Mouse (Mus musculus): ENCODE results near the gene Gpr35.

Gene Gpr35

DNA sequence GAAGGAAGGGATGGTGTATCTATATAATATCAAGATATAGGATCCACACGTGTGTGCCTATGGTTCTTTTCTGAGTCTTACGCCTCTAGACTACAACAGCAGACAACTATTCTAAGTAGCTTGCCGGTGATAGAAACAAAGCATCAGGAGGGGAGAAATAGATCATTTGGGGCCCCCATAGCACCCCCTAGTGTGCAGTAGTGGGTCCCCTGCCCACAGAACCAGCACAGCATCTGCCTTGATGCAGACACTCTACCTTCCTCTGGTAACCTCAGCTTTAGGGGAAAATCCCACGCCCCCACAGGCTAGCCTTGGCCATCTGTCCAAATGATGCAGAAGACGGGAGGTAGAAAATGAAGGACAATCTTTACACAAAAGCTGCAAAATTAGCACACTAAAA lies 34.3 kb downstream of the Gpr35 start:
- no peak for DNase-seq

DNA sequence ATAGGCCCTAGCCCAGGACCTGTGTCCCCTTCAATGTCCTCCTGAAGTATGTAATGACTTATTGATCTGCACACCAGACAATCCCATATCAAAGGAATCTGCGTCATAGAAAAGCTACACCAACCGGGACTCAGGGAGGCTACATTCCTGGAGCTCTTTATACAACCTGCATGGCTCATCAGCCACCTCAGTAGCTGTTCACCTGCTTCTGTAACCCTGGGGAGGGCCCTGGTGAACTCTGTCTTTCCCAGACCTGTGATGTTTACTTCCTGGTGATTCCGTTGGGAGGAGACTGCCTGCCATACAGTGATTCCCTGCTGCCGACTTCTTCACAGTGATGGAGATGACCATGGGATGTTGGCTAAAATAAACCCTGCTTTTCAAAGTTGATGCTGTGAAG lies 38.2 kb downstream of the Gpr35 start:
- no peak for DNase-seq

DNA sequence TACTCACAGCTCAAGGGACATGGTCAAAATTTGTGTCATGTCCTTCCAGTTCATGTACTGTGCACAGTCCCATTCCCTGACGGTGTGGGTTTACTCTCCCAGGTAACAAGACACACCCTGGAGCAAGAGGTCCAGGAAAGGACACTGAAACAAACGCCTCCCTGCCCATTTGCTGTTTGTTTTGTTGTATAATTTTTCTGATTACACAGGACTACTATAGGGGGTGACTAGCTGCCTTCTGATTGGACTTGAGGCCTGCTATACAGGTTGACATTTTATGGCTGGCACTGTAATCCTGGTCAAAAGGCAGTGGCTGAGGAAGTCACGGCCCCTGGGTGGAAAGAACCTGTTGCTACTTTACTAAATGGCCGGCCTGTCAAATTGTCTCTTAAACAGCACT lies 39.2 kb downstream of the Gpr35 start:
- DNase-seq: no peak

DNA sequence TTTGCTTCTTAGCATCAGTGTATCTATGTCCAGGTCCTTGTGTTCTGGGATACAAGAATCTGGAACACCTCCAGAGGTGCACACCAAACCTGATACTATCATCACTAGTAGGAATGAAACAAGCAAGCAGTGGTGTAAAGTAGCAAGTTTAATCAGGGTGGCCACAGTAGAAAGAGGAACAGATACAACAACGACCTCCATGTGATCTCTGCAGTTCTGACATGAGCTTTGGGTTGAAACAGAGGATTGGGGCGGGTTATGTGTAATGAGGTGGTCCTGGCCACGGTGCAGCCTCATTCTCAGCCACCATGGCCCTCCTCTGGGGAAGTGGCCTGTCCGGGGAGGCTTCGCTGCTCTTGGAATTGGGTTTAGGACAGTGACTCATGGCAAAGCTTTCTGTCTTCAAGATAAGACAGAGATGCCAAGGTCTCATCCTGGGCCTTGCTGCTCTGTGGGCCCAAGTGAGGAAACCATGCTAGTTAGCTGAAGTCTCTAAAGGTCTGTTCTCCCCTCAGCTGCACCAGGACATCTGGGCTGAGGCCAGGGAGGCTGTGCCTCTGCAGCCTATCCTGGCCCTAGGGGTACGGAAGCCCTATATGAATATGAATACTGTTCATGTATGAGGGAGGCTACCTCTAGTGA lies 41.7 kb downstream of the Gpr35 start:
- DNase-seq: no peak

DNA sequence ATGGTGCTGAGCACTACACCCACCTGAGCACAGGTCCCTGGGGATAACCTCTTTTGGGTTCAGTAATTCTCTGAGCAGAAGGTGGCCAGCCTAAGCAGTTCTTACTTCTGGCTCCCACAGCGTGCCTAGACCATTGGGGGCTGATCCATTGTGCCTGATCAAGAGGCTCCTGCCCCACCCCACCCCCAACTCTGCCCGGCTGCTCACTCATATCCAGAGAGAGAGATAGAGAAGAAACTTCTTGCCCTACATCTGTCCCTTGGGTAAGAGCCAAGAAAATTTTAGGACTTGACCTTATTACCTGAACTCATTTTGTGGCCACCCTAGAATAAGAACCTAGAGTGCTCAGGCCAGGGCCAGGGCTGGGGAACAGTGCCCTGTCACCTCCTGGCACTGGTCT lies 42.2 kb downstream of the Gpr35 start:
- DNase-seq: no peak

DNA sequence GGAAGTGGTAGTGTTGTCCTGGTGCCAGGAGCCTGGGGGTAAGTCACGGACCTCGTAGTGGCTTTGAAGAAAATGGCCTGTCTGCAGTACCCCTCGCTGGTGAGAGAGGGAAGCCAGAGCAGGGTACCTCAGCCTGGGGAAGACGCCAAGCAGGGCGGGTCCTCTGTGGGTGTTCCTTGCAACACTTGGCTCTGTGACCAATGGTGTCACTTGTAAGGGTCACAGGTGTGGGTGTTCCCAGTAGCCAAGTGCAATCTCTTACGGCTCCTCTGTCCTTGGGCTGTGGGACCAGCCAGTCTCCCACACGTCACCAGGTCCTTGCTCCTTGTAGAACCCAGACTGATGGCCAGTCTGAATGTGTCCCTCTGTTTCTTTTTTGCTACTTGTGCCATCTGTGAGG lies 55.4 kb downstream of the Gpr35 start, which contains the start of gene Aqp12:
Gene Aqp12 (plus strand): TSS at position 274 of the 400 bp plus-strand sequence.
- DNase-seq: no peak

DNA sequence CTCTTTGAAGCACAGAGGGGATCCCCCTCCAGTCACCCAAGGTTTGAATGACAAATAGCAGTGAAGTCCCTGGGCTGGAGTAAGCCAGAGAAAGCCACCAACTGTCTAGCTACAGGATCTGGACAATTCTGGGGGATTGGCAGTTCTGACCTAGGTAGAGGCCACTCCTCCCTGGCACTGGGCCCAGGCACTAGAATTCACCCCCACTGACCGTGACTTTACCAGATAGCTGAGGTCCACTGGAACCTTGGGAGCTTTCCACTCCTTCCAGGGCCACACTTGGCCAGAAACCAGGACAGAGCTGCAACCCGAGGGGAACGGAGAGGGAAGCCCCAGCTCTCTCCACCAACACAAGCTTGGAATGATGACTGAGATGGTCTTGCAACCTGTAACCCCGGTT lies 58.5 kb downstream of the Gpr35 start:
- peak; percentile 43 for DNase-seq

DNA sequence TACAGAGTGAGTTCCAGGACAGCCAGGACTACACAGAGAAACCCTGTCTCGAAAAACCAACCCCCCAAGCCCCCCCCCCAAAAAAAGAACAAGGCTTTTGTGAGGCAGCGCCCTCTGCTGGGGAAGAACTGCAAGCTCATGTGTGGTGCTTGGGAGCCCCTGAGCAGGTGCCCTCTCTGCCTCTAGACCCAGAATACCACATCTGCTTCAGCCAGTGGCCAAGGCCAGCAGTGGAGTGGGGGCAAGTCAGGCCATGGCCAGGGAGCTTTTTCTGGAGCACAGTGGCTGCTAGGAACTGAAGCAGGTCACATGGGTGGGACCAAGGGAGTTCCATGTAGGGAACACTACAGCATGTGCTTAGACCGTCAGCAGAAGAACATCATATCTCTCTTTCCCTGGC lies 60.1 kb downstream of the Gpr35 start:
- DNase-seq: no peak

DNA sequence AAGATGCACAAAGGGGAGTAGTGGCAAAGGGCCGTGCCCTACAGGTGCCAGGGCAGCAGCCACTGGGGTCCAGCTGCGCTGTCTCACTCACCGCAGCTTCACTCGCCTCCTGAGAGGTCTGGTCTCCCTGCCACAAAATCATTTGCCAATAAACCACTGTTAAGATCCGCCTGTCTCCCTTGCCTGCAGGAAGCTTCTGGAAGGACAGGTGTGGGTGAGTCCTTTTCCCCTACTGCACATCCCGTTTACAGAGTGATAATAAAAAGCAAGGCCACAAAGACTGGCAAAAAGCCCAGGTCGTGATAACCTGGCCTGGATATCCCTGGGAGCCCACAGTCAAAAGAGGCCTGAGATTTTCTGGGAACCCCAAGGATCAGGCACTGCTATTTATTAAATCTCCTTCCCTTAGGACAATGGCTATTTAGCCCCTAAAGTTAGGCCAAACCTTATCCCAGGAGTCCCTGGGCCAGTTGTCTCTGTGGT lies 61.5 kb downstream of the Gpr35 start:
- no peak for DNase-seq

DNA sequence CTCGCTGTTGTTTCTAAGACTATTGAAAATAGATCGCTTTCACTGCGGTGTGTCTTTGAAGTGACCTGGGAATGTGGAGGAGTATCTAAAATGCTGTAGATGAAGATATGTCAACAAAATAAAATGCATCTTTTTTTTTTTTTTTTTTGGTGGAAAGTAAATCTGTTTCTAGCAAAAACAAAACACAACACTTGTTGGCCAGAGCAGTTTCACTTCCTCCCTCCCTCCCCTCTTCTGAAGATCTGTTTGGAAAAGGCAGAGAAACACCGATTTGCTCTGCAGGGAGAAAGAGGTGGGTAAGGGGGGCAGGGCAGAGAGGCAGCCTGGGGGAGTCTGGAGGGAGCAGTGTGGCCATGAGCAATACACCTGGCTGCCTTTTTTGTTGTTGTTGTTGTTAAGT lies 62.7 kb downstream of the Gpr35 start:
- no peak for DNase-seq

DNA sequence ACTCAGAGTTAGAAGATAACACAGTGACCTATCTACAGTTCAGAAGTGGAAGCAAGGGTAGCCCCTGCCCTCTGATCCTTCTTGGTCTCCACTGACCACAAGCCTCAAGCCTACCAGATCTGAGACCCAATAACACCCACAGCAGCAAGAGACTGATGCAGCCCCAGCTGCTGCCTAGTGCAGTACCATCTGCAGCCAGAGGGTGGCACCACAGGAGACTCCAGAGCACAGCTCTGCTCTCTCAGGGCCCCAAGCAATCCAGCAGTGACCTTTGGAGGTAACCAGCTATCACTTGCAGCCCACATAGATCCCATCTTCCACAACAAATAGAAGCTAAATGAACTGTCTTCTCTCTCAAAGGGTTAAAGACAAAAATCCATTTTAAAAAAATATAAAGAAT lies 63.8 kb downstream of the Gpr35 start:
- peak; percentile 32 for DNase-seq

DNA sequence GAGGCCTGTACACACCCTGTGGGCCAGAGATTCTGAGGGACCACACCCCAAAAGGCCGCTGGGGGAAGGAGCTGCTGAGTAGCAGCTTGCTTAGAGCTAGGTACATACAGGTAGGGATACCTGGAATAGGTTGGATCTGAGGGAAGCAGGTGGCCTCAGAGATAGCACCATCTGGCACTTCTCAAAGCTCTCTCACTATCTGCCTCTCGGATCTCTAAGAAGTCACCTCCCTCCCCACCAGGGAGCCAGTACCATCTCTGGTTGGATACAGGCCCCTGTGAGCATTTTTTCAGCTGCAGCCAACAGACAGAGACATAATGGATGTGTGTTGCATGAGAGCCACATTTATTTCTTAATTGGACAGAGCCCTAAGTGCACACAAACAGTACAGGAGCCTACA lies 64.5 kb downstream of the Gpr35 start:
- DNase-seq: no peak

DNA sequence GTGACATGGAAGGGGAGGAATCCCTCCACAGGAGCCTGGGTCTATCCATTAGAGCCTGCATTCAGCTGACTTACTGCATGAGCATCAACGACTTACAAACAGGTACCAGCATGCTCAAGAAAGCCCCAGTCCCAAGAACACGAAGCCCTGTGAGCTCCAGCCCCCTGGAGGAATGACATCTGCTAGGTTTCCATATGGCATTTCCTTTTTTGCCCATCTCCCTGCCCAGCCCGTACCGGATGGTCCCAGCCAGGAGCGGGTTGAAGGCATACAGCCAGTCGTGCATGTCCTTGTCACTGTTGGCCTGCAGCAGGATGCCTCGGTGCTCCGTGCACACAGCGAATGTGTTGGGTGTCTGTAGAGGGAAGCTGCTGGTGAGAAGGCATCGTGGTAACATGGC lies 68.1 kb downstream of the Gpr35 start:
- no peak for DNase-seq

DNA sequence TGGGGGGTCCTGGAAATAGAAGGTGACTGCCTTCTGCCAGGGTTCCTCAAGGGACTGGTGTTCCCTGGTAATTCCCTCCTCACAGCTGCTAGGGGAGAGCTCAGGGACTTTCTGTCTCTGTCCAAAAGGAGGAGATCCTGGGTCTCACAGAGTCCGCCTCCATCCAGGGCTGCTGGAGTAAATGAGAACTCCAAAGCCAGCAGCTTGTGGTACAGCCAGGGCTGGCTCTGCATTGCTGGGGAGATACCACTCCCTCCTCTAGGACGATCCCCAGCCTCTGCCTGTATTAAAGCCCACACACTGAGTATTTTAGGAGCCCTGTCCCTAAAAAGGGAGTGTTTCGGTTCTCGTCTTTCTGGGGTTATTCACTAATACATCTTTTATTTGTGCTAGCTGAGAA lies 69.9 kb downstream of the Gpr35 start:
- DNase-seq: no peak

DNA sequence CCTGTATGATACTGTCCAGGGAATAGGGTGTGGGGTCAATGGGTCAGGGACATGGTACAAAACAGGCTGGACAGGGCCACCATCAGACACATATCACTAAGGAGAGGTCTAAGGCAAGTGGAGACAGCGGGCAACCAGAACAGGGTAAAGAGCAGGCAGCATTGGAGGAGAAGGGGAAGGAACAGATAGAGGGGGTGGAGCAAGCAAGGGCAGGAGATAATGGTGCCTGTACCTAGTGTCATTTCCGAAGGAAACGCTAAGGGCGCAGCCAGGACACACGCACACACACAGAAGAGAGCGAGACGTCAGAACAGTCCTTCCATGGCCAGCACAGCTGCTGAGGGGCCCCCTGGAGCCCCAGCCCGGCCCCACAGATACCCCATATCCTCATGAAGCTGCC lies 75.9 kb downstream of the Gpr35 start:
- DNase-seq: no peak

DNA sequence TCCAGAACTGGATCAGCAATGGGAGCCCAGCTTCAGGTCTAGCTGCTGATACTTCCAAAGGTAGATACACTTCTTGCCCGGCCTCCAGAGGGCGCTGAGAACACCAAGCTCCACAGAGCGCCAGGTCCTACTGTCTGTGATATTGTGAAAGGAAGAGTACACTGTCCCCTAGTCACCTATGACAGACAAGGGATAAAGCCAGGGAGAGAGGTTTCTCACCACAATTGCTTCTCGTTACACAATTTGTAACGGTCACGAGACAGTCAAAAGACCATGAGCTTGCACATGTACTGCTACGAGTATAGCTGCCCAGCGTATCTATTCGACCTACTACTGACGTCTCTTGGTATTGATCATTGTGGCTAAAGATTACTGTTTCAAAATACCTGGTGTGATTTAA lies 78.7 kb downstream of the Gpr35 start:
- no peak for DNase-seq

DNA sequence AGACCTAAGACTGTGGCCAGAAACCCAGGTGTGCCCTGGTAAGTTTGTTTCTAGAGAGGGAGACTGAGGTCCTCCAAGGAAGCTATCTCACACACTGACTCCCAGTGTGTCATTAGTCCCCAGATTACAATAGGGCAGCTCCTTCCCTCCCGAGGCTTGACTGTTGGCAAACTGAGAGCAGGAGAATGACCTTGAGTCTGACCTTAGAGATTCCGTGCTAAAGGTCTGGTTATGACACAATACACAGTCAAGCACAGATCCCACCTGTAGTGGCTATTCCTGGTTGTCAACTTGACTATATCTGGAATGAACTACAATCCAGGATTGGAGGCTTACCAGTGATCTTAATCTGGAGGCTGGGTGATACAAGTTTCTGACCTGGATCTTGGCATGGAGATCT lies 79.4 kb downstream of the Gpr35 start:
- no peak for DNase-seq

DNA sequence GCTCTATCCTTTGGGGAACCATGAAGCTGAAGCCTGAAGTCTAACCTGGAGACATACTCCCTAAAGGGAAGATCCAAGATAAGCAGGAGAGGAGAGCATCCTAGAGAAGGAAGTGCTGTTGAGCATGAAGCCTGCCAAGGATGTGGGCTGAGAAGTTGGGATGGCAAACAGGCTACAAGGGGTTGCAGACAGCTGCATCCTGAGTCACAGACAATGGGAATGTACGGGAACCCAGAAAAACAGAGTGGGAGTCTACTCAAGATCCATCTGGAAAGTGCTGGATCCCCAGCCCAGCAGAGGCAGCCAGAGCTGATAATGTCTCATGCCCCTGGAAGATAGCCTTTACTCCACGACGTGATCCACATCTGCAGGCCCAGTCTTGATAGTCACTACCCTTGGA lies 80.5 kb downstream of the Gpr35 start:
- no peak for DNase-seq

DNA sequence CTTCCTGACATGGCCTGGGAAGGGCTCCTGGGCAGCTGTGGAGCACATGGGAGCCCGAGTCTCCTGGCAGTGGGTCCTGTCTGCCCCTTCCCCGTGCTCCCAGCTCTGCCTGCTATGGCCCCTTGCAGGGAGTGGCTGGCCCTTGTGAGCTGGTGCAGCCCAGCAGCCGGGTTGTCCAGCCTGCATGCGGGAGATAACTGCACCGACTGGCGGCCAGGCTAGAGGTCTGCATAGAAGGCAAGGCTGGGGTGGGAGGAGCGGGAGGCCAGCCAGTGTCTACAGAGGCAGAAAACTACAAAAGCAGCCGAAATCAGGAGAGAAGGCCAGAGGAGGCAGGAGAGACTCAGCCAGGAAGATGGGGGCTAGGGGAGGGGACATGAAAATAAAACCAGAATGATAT lies 83.3 kb downstream of the Gpr35 start:
- no peak for DNase-seq

DNA sequence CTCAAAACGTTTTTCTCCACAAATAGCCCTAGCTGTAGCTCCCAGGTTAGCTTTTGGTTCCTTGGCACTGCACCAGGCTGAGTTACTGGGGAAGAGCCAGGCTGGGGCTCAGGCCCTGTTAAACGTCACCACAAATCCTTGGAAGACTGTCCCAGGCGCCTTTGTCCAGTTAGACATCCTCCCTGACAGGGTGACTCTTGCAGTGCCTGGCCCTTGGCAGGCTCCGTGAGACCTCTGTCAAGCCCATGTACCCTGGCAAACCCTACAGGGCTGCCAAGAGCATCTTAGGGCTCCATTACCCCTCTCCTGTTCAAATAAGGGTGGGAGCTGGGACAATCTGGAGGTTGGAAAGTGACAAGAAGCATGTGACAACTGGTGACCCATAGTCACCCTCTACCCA lies 85.3 kb downstream of the Gpr35 start:
- DNase-seq: no peak

Measured in kidney, adult 11 months (tissue).